Mouse (Mus musculus) Patski (cell line): ENCODE measurements around the gene Pcp4l1. TPM values are rescaled to one million over a fixed set of nuclear protein-coding genes. Genes with fewer than 3 reads are reported as not detected.

Experiments
- ATAC-seq: fragments of 100-300 bp; one replicate; pipeline ENCODE4 v1.8.0; 2021
- CTCF ChIA-PET: fragments of 350-600 bp; sonication (Branson Sonifier 250); formaldehyde crosslinking; loops from one replicate; lab custom pipeline; 2022; ENCODE audit warnings: inconsistent platforms; lab: Charles Lee
- POLR2A ChIA-PET: fragments of 350-600 bp; sonication (Branson Sonifier 250); formaldehyde crosslinking; loops from one replicate; lab custom pipeline; 2022; ENCODE audit warnings: antibody characterized with exemption, inconsistent platforms; lab: Charles Lee
- DNase-seq: peaks from one replicate; pipeline ENCODE4 v3.0.0-alpha.2; 2011; ENCODE audit warnings: low read depth, low spot score
- H3K27me3 ChIP-seq: fragments of 371-371 bp; one replicate; pipeline ENCODE4 v1.5.1; 2021
- CTCF ChIP-seq: fragments of 100-300 bp; IDR thresholded peaks from one replicate; pipeline ENCODE4 v1.5.1; 2021
- in situ Hi-C: fragments of 300-500 bp; cut with MboI; formaldehyde crosslinking; loops from 3 replicates; pipeline ENCODE4 v1.11.1; 2018; ENCODE audit warnings: low pct_unique_long_range_greater_than_20kb, mixed read lengths
- polyA plus RNA-seq: library from polyadenylated mRNA; unstranded; gene quantifications from one replicate; pipeline ENCODE4 v1.2.3, GENCODE M21; 2021

Pcp4l1 gene
- polyA plus RNA-seq, 1 experiment from 2014 or later = 0.08 TPM

- DNase-seq (no peak), ATAC-seq (no peak)
- in situ Hi-C loops = no loop called here
- CTCF ChIA-PET = interaction anchor here (1.1 to 1.6 kb wide), 2 partner anchors 10 to 15 kb away, joined by 3 read pairs; no protein-coding TSS in a partner anchor
- no peak for TF ChIP-seq CTCF
- H3K27me3 ChIP-seq = no peaks in the 10 kb centered on the region
- POLR2A ChIA-PET = interaction anchor here (0.9 to 1.8 kb wide), 4 partner anchors 10 to 84 kb away, joined by 3 to 6 read pairs (median 4); partner anchors contain the start of gene Ndufs2
Measured at GRCm38 (mm10) chr1:171232800-171233730, 37.0 kb upstream of the Pcp4l1 start.

- TF ChIP-seq CTCF = no peak
- H3K27me3 ChIP-seq = no peaks in the 10 kb centered on the region
- ATAC-seq (no peak), DNase-seq (no peak)
- ChIA-PET POLR2A (interaction anchor here (0.9 to 1.2 kb wide), 4 partner anchors 9 to 119 kb away, joined by 3 to 7 read pairs (median 4); partner anchors contain the start of gene Cfap126), CTCF (interaction anchor here (1.1 to 1.6 kb wide), 2 partner anchors 11 to 16 kb away, joined by 3 read pairs; no protein-coding TSS in a partner anchor)
- in situ Hi-C loops = no loop called here
Measured at GRCm38 (mm10) chr1:171232348-171232747, 36.3 kb upstream of the Pcp4l1 start.

- ATAC-seq = peak; percentile 55
Measured at GRCm38 (mm10) chr1:171231844-171232243, 35.8 kb upstream of the Pcp4l1 start.

GRCm38 (mm10) chr1:171230215-171230614 is 34.1 kb upstream of the Pcp4l1 start:
- ChIA-PET POLR2A (interaction anchor here (1.3 kb wide), 1 partner anchor 40 kb away, joined by 3 read pairs; the partner anchor contains the start of gene B4galt3), CTCF (interaction anchor here (1.3 kb wide), 1 partner anchor 8 kb away, joined by 3 read pairs; no protein-coding TSS in a partner anchor)
- TF ChIP-seq CTCF = no peak
- no peaks in the 10 kb centered on the region for H3K27me3 ChIP-seq
- DNase-seq = no peak
- in situ Hi-C loops = no loop called here
- ATAC-seq = no peak

More at GRCm38 (mm10) chr1:171231844-171232243, 35.8 kb upstream of the Pcp4l1 start:
- POLR2A ChIA-PET = interaction anchor here (0.7 to 1.2 kb wide), 6 partner anchors 9 to 118 kb away, joined by 3 to 7 read pairs (median 4); partner anchors contain the start of gene Cfap126
- TF ChIP-seq CTCF = no peak
- CTCF ChIA-PET = interaction anchor here (1.1 to 1.6 kb wide), 2 partner anchors 11 to 16 kb away, joined by 3 read pairs; no protein-coding TSS in a partner anchor
- in situ Hi-C loops = no loop called here
- DNase-seq = peak; percentile 62
- H3K27me3 ChIP-seq = no peaks in the 10 kb centered on the region

- ChIA-PET CTCF (interaction anchor here (1.1 to 1.3 kb wide), 2 partner anchors 9 to 81 kb away, joined by 3 read pairs; no protein-coding TSS in a partner anchor), POLR2A (interaction anchor here (1.3 kb wide), 1 partner anchor 40 kb away, joined by 3 read pairs; the partner anchor contains the start of gene B4galt3)
- TF ChIP-seq CTCF = no peak
- ATAC-seq = no peak
- no peak for DNase-seq
- H3K27me3 ChIP-seq = no peaks in the 10 kb centered on the region
- in situ Hi-C loops = no loop called here
Measured at GRCm38 (mm10) chr1:171229750-171230149, 33.7 kb upstream of the Pcp4l1 start.

- CTCF ChIA-PET = interaction anchor here (1.1 to 1.4 kb wide), 2 partner anchors 11 to 109 kb away, joined by 4 read pairs; no protein-coding TSS in a partner anchor
- H3K27me3 ChIP-seq = no peaks in the 10 kb centered on the region
- in situ Hi-C loops = no loop called here
- POLR2A ChIA-PET = interaction anchor here (0.6 to 1.0 kb wide), 2 partner anchors 35 to 60 kb away, joined by 3 read pairs; partner anchors contain the start of gene Usp21
- ATAC-seq (no peak), DNase-seq (no peak)
- TF ChIP-seq CTCF = no peak
Measured at GRCm38 (mm10) chr1:171227879-171228278, 31.8 kb upstream of the Pcp4l1 start.

- TF ChIP-seq CTCF = no peak
- DNase-seq = no peak
- ChIA-PET POLR2A (no interaction called here), CTCF (no interaction called here)
- in situ Hi-C loops = no loop called here
- ATAC-seq = no peak
- no peaks in the 10 kb centered on the region for H3K27me3 ChIP-seq
Measured at GRCm38 (mm10) chr1:171226780-171227179, 30.7 kb upstream of the Pcp4l1 start.

GRCm38 (mm10) chr1:171224857-171225256 is 28.8 kb upstream of the Pcp4l1 start, which contains the start of gene Apoa2:
Gene Apoa2 (plus strand): TSS chr1:171225054.
- in situ Hi-C loops = loop anchor here (5.0 kb wide), 2 partner anchors 63 to 113 kb away; partner anchors contain the start of gene Cfap126
- no peak for DNase-seq
- no peaks in the 10 kb centered on the region for H3K27me3 ChIP-seq
- ChIA-PET POLR2A (interaction anchor here (0.6 to 0.7 kb wide), 2 partner anchors 20 to 107 kb away, joined by 3 to 4 read pairs; no protein-coding TSS in a partner anchor), CTCF (interaction anchor here (1.1 to 1.4 kb wide), 2 partner anchors 11 to 14 kb away, joined by 3 read pairs; no protein-coding TSS in a partner anchor)
- no peak for ATAC-seq
- TF ChIP-seq CTCF = no peak

GRCm38 (mm10) chr1:171223796-171224195 is 27.7 kb upstream of the Pcp4l1 start:
- DNase-seq (no peak), ATAC-seq (no peak)
- TF ChIP-seq CTCF = no peak
- H3K27me3 ChIP-seq = no peaks in the 10 kb centered on the region
- ChIA-PET CTCF (interaction anchor here (1.3 kb wide), 1 partner anchor 11 kb away, joined by 4 read pairs; the partner anchor contains the start of gene Fcer1g), POLR2A (interaction anchor here (0.8 kb wide), 1 partner anchor 8 kb away, joined by 5 read pairs; no protein-coding TSS in a partner anchor)
- in situ Hi-C loops = loop anchor here (5.0 kb wide), 2 partner anchors 61 to 111 kb away; partner anchors contain the start of gene Cfap126
